Mouse (Mus musculus) MN1 (cell line): Measurements from ENCODE around the gene Cd9.
"Not testable (repeated sequence)": the region's sequence is repeated elsewhere in the genome, so short reads cannot be mapped to it uniquely, and the experiment has no call there.

Source experiments
- DNase-seq: peaks from one replicate; pipeline ENCODE4 v3.0.0-alpha.2; 2016; ENCODE audit warnings: low spot score

The Cd9 gene

DNA sequence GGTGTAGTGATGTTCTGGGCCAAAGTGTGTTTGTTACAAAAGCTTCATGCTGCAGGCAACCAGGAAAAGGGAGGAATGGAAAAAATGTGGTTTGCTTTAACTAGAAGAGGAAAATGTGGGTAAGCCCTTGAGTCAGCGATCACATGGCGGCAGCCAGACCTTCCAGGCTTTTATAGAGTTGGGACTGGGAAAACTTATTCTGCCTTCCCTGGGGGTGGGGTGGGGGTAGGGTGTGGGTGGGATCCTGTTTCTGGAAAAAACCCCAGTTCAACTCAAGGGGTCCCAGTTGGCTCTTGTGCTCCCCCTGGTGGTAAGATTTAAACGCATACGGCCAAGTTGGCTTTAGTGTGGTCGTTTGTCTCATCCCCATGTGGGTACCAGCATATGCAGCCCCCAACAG, 3.5 kb upstream of the Cd9 start:
- DNase-seq, result no peak

DNA sequence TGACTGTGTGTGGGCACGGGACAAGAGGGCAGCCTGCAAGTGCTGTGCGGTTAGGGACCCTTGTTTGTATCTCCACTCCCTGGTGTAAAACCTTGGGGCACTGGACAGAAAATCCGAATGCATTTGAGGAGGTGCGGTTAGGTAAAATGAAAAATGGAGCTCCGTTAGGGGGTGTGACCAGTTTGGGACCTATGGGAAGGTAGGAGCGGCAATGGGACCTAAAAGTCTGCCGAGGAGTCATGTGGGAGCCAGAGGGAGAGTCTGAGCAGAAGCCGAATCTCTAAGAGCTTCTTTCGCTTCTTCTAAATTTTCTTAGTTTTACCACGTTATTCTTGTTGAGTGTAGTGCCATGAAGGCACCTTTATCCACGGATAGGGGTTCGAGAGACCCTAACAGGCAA, 1.8 kb upstream of the Cd9 start:
- no peak for DNase-seq

DNA sequence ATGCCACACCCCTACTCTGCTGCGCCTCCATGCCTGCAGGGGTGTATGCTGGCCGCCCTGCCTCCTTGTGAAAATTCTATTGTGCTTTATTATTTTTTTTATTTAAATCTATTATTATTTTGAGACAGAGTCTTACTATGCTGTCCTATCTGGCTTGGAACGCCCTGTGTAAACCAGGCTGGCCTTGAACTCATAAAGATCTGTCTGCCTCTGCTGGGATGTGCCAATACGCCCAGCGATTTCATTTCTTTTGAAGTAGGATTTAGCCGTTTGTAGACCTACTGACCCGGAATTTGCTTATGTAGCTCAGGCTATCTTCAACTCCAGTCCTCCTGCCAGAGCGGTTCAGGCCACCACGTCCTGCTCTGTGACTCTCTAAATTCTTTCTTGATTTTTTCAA, 770 bp upstream of the Cd9 start:
- DNase-seq, result no peak

GRCm38 (mm10) chr6:125493147-125493546, 1.4 kb downstream of the Cd9 start:
- DNase-seq, result no peak

DNA sequence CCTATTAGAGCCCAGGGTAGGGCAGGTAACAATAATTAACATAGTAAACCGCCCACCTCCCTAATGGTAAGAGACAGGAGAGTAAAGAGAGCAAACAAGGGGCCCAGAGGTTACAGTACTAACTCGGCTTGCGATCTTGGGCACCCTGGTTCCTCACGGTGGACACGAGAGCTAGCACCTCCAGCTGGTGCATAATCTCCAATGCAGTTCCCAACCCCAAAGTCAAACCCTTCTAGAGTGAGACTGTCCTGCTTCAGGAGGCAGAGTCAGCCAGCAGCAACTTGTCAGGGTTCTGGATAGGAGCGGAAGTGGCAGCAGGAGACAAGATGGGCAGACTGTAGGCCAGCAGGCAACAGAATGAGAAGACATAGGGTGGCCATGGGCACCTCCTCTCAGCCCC, 1.9 kb downstream of the Cd9 start:
- peak; percentile 55 for DNase-seq

- peak; percentile 86 for DNase-seq
Measured at GRCm38 (mm10) chr6:125492033-125492432, 2.6 kb downstream of the Cd9 start.

- peak; percentile 55 for DNase-seq
Measured at GRCm38 (mm10) chr6:125491393-125491792, 3.2 kb downstream of the Cd9 start.

DNA sequence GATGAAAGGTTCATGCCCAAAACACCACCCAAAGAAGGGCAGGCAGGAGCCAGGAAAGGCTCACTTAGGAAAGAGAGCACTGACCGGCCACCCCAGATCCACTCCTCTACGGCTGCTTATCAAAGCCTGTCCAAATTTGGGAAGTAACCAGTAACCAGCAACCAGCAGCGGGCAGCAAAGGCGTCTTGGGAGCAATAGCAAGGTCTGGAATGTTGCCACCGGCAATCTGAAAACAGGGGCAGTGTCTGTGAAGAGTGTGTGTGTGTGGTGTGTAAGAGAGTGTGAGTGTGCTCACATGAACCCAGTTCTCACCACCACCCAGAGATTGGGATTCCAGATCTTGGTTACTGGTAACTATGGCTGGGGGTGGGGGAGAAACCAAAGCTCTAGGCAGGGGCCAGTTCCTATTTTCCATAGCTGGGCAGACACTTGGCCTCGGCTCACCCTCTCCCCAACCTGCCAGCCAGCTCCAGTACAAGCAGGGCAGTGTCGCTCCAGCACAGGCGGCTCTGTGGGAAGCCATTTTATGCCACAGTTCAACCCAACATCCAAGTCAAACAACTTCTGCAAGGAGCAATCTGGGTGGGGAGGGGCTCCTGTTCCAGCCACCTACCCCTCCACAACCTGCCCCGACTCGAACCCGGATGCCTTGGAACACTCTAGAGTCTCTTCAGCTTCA, 4.6 kb downstream of the Cd9 start:
- DNase-seq, result peak; percentile 86

GRCm38 (mm10) chr6:125485589-125485988, 9.0 kb downstream of the Cd9 start:
- peak; percentile 54 for DNase-seq

DNA sequence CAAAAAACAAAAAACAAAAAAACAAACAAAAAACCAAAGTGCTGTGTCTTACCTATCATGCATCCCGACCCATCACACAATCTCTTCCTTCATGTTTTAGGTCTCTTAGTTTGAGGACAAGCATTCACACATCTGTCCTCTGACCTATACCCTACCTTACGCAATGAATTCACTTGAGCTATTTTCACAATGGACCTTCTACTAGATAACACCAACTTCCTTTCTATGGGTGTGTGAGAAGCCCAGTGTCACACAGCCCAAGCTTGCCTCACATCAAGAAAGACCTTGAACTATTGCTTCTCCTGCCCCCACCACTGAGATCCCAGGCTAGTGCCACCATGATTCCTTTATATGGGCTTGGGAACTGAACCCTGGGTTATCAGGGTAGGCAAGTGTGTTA, 9.9 kb downstream of the Cd9 start:
- DNase-seq, result peak; percentile 5

DNA sequence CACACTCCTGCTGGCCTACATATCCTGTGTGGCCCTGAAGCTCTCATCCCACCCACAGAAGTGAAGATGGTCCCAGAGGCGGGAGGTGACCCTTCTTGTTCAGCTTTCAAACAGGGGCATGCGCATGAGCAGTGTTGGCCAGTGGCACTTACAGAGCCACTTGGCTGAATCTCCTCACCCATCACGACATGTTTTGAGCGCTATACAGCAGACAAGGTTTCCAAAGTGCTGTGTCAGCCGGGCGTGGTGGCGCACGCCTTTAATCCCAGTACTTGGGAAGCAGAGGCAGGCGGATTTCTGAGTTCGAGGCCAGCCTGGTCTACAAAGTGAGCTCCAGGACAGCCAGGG, 10.3 kb downstream of the Cd9 start:
- not testable (repeated sequence) for DNase-seq

DNA sequence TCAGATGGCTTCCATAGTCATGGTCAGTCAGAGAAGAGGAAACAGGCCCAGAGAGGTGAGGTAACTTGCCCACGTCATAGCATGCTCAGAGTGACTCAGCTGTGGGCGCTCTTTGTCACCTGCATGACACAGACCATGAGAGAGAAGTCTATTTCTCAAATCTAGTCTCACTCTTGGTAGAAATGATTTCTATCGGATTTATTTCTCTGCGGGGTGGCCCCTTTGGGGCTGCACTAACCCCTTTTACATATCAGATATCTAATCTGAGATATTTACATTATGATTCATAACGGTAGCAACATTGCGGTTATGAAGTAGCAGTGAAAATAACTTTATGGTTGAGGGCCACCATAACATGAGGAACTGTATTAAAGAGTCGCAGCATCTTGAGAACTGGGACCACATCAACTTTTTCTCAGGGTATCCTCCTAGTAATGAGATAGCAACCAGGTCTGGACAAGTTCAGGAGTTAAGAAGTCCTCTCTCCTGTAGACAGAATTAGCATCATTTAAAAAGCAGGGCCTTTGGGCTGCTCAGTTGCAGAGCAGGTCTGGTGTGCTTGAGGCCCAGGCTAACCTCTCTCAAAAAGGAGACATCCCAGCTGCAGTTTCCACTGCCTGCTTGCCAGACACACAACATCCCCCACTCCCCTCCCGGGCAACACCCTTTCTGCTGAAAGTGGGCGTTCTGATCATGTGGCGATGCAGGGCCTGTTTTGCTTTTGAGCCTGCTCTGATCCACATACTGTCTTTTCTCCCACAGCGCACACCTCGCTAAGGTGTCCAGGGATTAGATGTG, 10.9 kb downstream of the Cd9 start:
- DNase-seq, result peak; percentile 67

- DNase-seq, result no peak
Measured at GRCm38 (mm10) chr6:125482427-125482831, 12.2 kb downstream of the Cd9 start.

- DNase-seq, result no peak
Measured at GRCm38 (mm10) chr6:125481667-125482390, 12.8 kb downstream of the Cd9 start.

- peak; percentile 80 for DNase-seq
Measured at GRCm38 (mm10) chr6:125480396-125481361, 13.9 kb downstream of the Cd9 start.

DNA sequence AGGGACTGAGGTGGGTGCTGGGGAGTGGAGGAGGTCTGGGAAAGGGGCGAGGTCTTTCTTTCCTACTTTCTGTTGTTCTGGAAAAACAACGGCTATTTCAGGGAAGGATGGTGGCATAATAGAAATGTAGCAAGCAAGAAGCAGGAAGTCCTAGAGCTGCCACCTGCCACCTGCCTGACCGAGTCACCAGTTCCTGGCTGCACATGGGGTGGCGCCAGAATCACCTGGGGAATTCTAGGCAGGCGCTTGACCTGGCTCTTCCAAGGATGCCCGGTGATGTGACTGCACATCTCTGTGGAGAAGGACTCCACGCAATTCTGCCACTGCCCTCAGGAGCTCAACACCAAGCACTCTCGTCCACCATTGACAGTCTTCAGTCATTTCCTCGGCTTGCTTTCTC, 15.2 kb downstream of the Cd9 start:
- DNase-seq, result no peak

DNA sequence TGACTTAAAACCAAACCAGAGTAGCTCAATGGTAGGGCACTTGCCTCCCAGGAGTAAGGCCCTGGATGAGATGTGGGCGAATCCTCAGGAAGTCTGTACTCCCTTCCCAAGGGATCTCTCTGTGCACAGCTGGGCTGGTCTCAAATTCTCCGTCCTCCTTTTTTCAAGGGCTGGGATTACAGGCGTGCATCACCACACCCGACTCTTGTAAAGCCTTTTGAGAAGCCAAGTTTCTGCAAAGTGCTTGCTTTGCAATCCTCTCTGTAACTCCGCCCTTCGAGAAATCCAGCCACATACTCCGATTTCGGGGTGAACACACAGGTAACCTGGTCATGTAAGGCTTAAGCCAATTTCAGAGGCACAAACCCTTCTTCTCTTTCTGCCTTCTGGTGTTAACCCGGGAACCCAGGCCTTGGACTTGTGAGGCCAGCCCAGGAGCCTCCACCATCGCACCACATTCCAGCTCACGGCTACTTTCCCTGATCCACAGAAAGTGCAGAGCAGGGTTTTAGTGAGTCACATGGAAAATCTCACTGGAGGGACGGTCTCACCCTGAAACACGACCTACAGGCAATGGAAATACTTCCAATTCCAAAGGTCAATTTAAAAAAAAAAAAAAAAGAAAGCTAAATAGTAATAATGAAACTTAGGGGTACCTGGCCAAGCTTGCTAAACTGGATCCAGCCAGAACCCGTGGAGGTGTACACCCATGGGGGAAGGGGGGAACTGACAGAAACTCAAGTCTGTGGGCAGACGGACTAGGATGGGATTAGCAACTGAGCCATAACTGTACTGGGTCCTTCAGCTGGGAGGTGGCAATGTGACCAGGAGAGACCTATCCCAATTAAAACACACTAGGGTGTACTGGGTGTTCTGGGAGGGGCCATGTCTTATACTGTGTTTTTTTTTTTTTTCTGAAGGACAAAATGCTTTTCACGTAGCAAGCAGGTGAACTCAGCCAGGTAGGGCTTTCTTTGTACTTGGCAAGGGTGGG, 16.2 kb downstream of the Cd9 start:
- DNase-seq, result peak; percentile 54

GRCm38 (mm10) chr6:125476826-125477589, 17.6 kb downstream of the Cd9 start:
- no peak for DNase-seq

- DNase-seq, result peak; percentile 65
Measured at GRCm38 (mm10) chr6:125476090-125476489, 18.5 kb downstream of the Cd9 start.

DNA sequence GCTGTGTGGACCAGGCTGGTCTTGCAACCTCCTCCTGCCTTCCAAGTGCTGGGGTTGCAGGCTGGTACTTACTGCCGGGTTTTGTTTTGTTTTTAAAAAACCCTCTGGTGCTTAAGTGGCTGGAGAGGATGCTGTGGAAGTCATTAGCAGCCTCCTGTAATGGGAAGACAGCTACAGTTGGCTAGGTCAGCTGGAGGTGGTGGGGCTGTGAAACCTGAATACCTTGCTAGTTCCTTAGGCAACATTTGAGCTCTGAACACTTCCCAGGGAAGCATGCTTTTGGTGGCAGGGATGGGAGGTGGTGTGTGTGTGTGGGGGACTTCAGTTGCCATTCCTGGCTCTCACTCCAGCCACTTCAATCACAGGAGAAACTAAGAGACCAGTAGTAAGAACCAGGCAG, 19.4 kb downstream of the Cd9 start:
- no peak for DNase-seq
